Mouse (Mus musculus): ENCODE measurements around the gene Rpl32.

DNA sequence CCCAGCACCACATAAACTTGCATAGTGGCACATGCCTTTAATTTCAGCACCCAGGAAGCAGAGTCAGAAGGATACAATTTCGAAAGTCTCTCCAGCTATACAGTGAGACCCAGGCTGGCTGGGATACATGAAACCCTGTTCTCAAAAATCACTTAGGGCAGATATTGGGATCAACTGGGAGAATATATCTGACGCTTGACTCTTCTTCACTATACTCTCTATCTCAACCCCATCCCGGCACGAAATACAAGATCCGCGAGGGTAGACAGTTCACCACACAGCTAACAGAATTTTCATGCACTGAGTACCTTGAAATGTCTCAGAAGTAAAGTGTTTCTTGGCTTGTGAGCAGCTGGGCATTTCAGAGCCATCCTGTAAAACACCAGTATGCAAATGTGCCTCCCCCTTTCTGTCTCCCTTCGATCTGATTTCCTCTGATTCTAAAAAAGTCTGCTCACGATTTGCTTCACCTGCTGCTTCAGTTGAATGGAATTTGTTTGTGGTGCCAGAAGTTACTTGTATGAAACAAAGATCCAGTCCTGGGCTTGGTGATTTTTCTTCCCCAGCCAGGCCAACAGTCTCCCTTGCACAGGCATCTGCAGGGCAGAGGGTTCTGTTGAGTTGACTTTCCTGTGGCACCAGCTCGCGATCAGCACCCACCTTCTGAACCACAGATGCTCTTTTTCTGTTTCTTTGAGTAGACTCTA lies 40.2 kb upstream of the Rpl32 start:
- TF ChIP-seq CTCF (IDR thresholded peaks at IDR 0.05; ENCODE audit: insufficient read depth, low read length) (no peak), POLR2A (IDR thresholded peaks at IDR 0.05; ENCODE audit: borderline replicate concordance, extremely low read depth, low read depth, low read length) (no peak)
